Mouse (Mus musculus) heart, embryonic 15.5 days (tissue): ENCODE results near the gene Acsl1. TPM values are rescaled to one million over a fixed set of nuclear protein-coding genes. Genes with fewer than 3 reads are reported as not detected.

Experiments
- ATAC-seq: fragments of 200-750 bp; cut with Nextera tagmentation; replicated peaks from 2 replicates; pipeline ENCODE4 v1.8.0; 2017; ENCODE audit warnings: low read depth, moderate TSS enrichment; ENCODE audit not compliant: insufficient number of reproducible peaks, insufficient read depth, low FRiP score
- H3K27ac ChIP-seq: fragments of 300-500 bp; sonication (generic); 2 replicates; pipeline ENCODE4 v1.5.1; 2015; ENCODE audit warnings: mild to moderate bottlenecking, inconsistent platforms
- H3K27me3 ChIP-seq: fragments of 300-500 bp; sonication (generic); 2 replicates; pipeline ENCODE4 v1.6.1; 2015; ENCODE audit warnings: inconsistent platforms
- H3K36me3 ChIP-seq: fragments of 300-500 bp; sonication (generic); 2 replicates; pipeline ENCODE4 v1.6.1; 2015; ENCODE audit warnings: mild to moderate bottlenecking, inconsistent platforms
- H3K4me1 ChIP-seq: fragments of 300-500 bp; sonication (generic); replicated peaks from 2 replicates; pipeline ENCODE4 v1.6.1; 2015; ENCODE audit warnings: inconsistent platforms
- H3K4me2 ChIP-seq: fragments of 300-500 bp; sonication (generic); 2 replicates; pipeline ENCODE4 v1.6.1; 2015; ENCODE audit warnings: inconsistent platforms, mild to moderate bottlenecking, moderate library complexity
- H3K4me3 ChIP-seq: fragments of 300-500 bp; sonication (generic); 2 replicates; pipeline ENCODE4 v1.5.1; 2015; ENCODE audit warnings: mild to moderate bottlenecking, inconsistent platforms
- H3K9ac ChIP-seq: fragments of 300-500 bp; sonication (generic); 2 replicates; pipeline ENCODE4 v1.6.1; 2015; ENCODE audit warnings: mild to moderate bottlenecking, inconsistent platforms
- H3K9me3 ChIP-seq: fragments of 300-500 bp; sonication (generic); replicated peaks from 2 replicates; pipeline ENCODE4 v1.6.1; 2016; ENCODE audit warnings: inconsistent platforms
- WGBS: fragments of 180-500 bp; shearing (Covaris S2); methylation state at CpG from one replicate; pipeline ENCODE4 v1.1.7; 2015; ENCODE audit warnings: mixed read lengths; 5-methylcytosine and 5-hydroxymethylcytosine counted together
- polyA plus RNA-seq: library from polyadenylated mRNA; unstranded; fragments of >200 nt; fragmentation: Nextera tagmentation; extraction: Ambion mirVana; gene quantifications from 2 replicates; pipeline ENCODE4 v1.2.1, GENCODE M21; 2015

The Acsl1 gene
- polyA plus RNA-seq = 53.7 and 59.9 TPM in 2 replicates

- under 1% methylated on average over 86 of the region's 106 CpGs for WGBS
- peak within 1 kb of the TSS; percentile 93 for H3K27ac ChIP-seq
- H3K4me3 ChIP-seq = peak within 1 kb of the TSS; percentile 84
- no peaks in the 10 kb centered on the region for H3K9me3 ChIP-seq
- peak; percentile 96 for ATAC-seq
- H3K27me3 ChIP-seq = no peaks in the 10 kb centered on the region
- H3K9ac ChIP-seq = peak within 1 kb of the TSS; percentile 90
- H3K36me3 ChIP-seq = no peaks in the 10 kb centered on the region
- H3K4me2 ChIP-seq = peak within 1 kb of the TSS; percentile 90
- peaks cover 14% of the 10 kb centered on the region for H3K4me1 ChIP-seq
Measured at GRCm38 (mm10) chr8:46470792-46471781, at the start of gene Acsl1. Gene Acsl1, plus strand, starts transcription at chr8:46471037.

GRCm38 (mm10) chr8:46421515-46421914, 49.3 kb upstream of the Acsl1 start:
- Histone ChIP-seq H3K27me3 (no peaks in the 10 kb centered on the region), H3K9ac (no peak overlapping the region), H3K36me3 (no peaks in the 10 kb centered on the region), H3K27ac (peak overlapping the region; percentile 53), H3K9me3 (no peaks in the 10 kb centered on the region), H3K4me1 (peaks cover 7% of the 10 kb centered on the region), H3K4me3 (no peak overlapping the region), H3K4me2 (no peak overlapping the region)
- peak; percentile 81 for ATAC-seq
- 24% methylated on average over 6 of the region's 6 CpGs for WGBS

- no peak overlapping the region for H3K4me3 ChIP-seq
- no peak overlapping the region for H3K27ac ChIP-seq
- no peak for ATAC-seq
- H3K9ac ChIP-seq = no peak overlapping the region
- no peak overlapping the region for H3K4me2 ChIP-seq
- H3K9me3 ChIP-seq = no peaks in the 10 kb centered on the region
- no peaks in the 10 kb centered on the region for H3K4me1 ChIP-seq
- no peaks in the 10 kb centered on the region for H3K27me3 ChIP-seq
- no peaks in the 10 kb centered on the region for H3K36me3 ChIP-seq
Measured at GRCm38 (mm10) chr8:46427940-46428339, 42.9 kb upstream of the Acsl1 start.

- WGBS = 61% methylated on average over 7 of the region's 7 CpGs
- Histone ChIP-seq H3K36me3 (no peaks in the 10 kb centered on the region), H3K4me3 (no peak overlapping the region), H3K4me1 (no peaks in the 10 kb centered on the region), H3K4me2 (no peak overlapping the region), H3K9me3 (no peaks in the 10 kb centered on the region), H3K9ac (no peak overlapping the region), H3K27me3 (no peaks in the 10 kb centered on the region), H3K27ac (no peak overlapping the region)
- 0 out of 2 replicates have a peak, but pooled peaks have one; percentile 27 for ATAC-seq
Measured at GRCm38 (mm10) chr8:46429871-46430270, 41.0 kb upstream of the Acsl1 start.

- no peak overlapping the region for H3K4me3 ChIP-seq
- no peak for ATAC-seq
Measured at GRCm38 (mm10) chr8:46431921-46432320, 38.9 kb upstream of the Acsl1 start.

GRCm38 (mm10) chr8:46432581-46432980, 38.3 kb upstream of the Acsl1 start:
- H3K9ac ChIP-seq = no peak overlapping the region
- no peaks in the 10 kb centered on the region for H3K9me3 ChIP-seq
- no peak for ATAC-seq
- H3K4me1 ChIP-seq = no peaks in the 10 kb centered on the region
- no peak overlapping the region for H3K4me2 ChIP-seq
- WGBS = 86% methylated on average over 3 of the region's 3 CpGs
- H3K27me3 ChIP-seq = no peaks in the 10 kb centered on the region
- no peak overlapping the region for H3K27ac ChIP-seq
- H3K36me3 ChIP-seq = no peaks in the 10 kb centered on the region
- no peak overlapping the region for H3K4me3 ChIP-seq

More at GRCm38 (mm10) chr8:46431921-46432320, 38.9 kb upstream of the Acsl1 start:
- 82% methylated on average over 4 of the region's 4 CpGs for WGBS
- H3K36me3 ChIP-seq = no peaks in the 10 kb centered on the region
- no peak overlapping the region for H3K4me2 ChIP-seq
- H3K27ac ChIP-seq = no peak overlapping the region
- no peaks in the 10 kb centered on the region for H3K4me1 ChIP-seq
- no peak overlapping the region for H3K9ac ChIP-seq
- no peaks in the 10 kb centered on the region for H3K27me3 ChIP-seq
- H3K9me3 ChIP-seq = no peaks in the 10 kb centered on the region

- Histone ChIP-seq H3K9ac (no peak overlapping the region), H3K27ac (no peak overlapping the region), H3K36me3 (no peaks in the 10 kb centered on the region), H3K4me2 (no peak overlapping the region), H3K4me3 (no peak overlapping the region), H3K4me1 (no peaks in the 10 kb centered on the region), H3K27me3 (no peaks in the 10 kb centered on the region), H3K9me3 (no peaks in the 10 kb centered on the region)
- 34% methylated on average over 1 of the region's 1 CpGs for WGBS
- ATAC-seq = no peak
Measured at GRCm38 (mm10) chr8:46433656-46434055, 37.2 kb upstream of the Acsl1 start.

GRCm38 (mm10) chr8:46438491-46438890, 32.3 kb upstream of the Acsl1 start:
- no peaks in the 10 kb centered on the region for H3K9me3 ChIP-seq
- H3K4me3 ChIP-seq = no peak overlapping the region
- H3K27ac ChIP-seq = no peak overlapping the region
- no peaks in the 10 kb centered on the region for H3K27me3 ChIP-seq
- WGBS = 59% methylated on average over 10 of the region's 10 CpGs
- no peaks in the 10 kb centered on the region for H3K36me3 ChIP-seq
- no peak overlapping the region for H3K4me2 ChIP-seq
- ATAC-seq = no peak
- no peaks in the 10 kb centered on the region for H3K4me1 ChIP-seq
- H3K9ac ChIP-seq = no peak overlapping the region

- no peak overlapping the region for H3K27ac ChIP-seq
- H3K27me3 ChIP-seq = no peaks in the 10 kb centered on the region
- WGBS = 16% methylated on average over 12 of the region's 12 CpGs
- 0 out of 2 replicates have a peak, but pooled peaks have one; percentile 27 for ATAC-seq
- no peak overlapping the region for H3K9ac ChIP-seq
- peak overlapping the region; percentile 46 for H3K4me2 ChIP-seq
- no peaks in the 10 kb centered on the region for H3K9me3 ChIP-seq
- peaks cover 7% of the 10 kb centered on the region for H3K4me1 ChIP-seq
- H3K4me3 ChIP-seq = no peak overlapping the region
- H3K36me3 ChIP-seq = no peaks in the 10 kb centered on the region
Measured at GRCm38 (mm10) chr8:46445964-46446915, 24.6 kb upstream of the Acsl1 start.

GRCm38 (mm10) chr8:46447334-46447733, 23.5 kb upstream of the Acsl1 start:
- Histone ChIP-seq H3K27me3 (no peaks in the 10 kb centered on the region), H3K4me1 (peaks cover 7% of the 10 kb centered on the region), H3K27ac (no peak overlapping the region), H3K9me3 (no peaks in the 10 kb centered on the region), H3K9ac (no peak overlapping the region), H3K4me2 (no peak overlapping the region), H3K4me3 (no peak overlapping the region), H3K36me3 (no peaks in the 10 kb centered on the region)
- WGBS = 87% methylated on average over 6 of the region's 6 CpGs
- ATAC-seq = no peak

GRCm38 (mm10) chr8:46448606-46449005, 22.2 kb upstream of the Acsl1 start:
- 75% methylated on average over 5 of the region's 5 CpGs for WGBS
- H3K4me3 ChIP-seq = no peak overlapping the region
- no peaks in the 10 kb centered on the region for H3K36me3 ChIP-seq
- no peak for ATAC-seq
- H3K9me3 ChIP-seq = no peaks in the 10 kb centered on the region
- H3K4me2 ChIP-seq = no peak overlapping the region
- peaks cover 7% of the 10 kb centered on the region for H3K4me1 ChIP-seq
- H3K27me3 ChIP-seq = no peaks in the 10 kb centered on the region
- H3K9ac ChIP-seq = no peak overlapping the region
- H3K27ac ChIP-seq = no peak overlapping the region
